Mouse (Mus musculus): ENCODE results near the gene Klhl5.
A peak's percentile ranks its signal among the peaks of the same experiment; 100 is the strongest.
"Not testable (repeated sequence)": the region's sequence is repeated elsewhere in the genome, so short reads cannot be mapped to it uniquely, and the experiment has no call there.

Klhl5 gene

GRCm38 (mm10) chr5:65096805-65097204 lies 10.5 kb upstream of the Klhl5 start:
- DNase-seq (ENCODE audit: low read depth, low spot score) = no peak

- DNase-seq (ENCODE audit: low read depth, low spot score) = no peak
Observed at GRCm38 (mm10) chr5:65097457-65097856, 9.9 kb upstream of the Klhl5 start.

GRCm38 (mm10) chr5:65100002-65100401 lies 7.3 kb upstream of the Klhl5 start:
- no peak for DNase-seq (ENCODE audit: low read depth, low spot score)

- DNase-seq (ENCODE audit: low read depth, low spot score) = no peak
Observed at GRCm38 (mm10) chr5:65101209-65101608, 6.1 kb upstream of the Klhl5 start.

- DNase-seq (ENCODE audit: low read depth, low spot score) = no peak
Observed at GRCm38 (mm10) chr5:65101621-65102020, 5.7 kb upstream of the Klhl5 start.

- DNase-seq (ENCODE audit: low read depth, low spot score) = no peak
Observed at GRCm38 (mm10) chr5:65102026-65102640, 5.2 kb upstream of the Klhl5 start.

- no peak for DNase-seq (ENCODE audit: low read depth, low spot score)
Observed at GRCm38 (mm10) chr5:65102641-65103042, 4.7 kb upstream of the Klhl5 start.

- peak; percentile 14 for DNase-seq (ENCODE audit: low read depth, low spot score)
Observed at GRCm38 (mm10) chr5:65107773-65108432, 564 bp downstream of the Klhl5 start.

GRCm38 (mm10) chr5:65112225-65112624 lies 4.9 kb downstream of the Klhl5 start:
- not testable (repeated sequence) for DNase-seq (ENCODE audit: low read depth, low spot score)

GRCm38 (mm10) chr5:65113323-65113722 lies 6.0 kb downstream of the Klhl5 start:
- DNase-seq (ENCODE audit: low read depth, low spot score) = no peak

- no peak for DNase-seq (ENCODE audit: low read depth, low spot score)
Observed at GRCm38 (mm10) chr5:65116789-65117188, 9.4 kb downstream of the Klhl5 start.

- no peak for DNase-seq (ENCODE audit: low read depth, low spot score)
Observed at GRCm38 (mm10) chr5:65119495-65119894, 12.2 kb downstream of the Klhl5 start.

GRCm38 (mm10) chr5:65119918-65120317 lies 12.6 kb downstream of the Klhl5 start:
- no peak for DNase-seq (ENCODE audit: low read depth, low spot score)

- DNase-seq (ENCODE audit: low read depth, low spot score) = no peak
Observed at GRCm38 (mm10) chr5:65122616-65123015, 15.3 kb downstream of the Klhl5 start.

GRCm38 (mm10) chr5:65126137-65126536 lies 18.8 kb downstream of the Klhl5 start:
- DNase-seq (ENCODE audit: low read depth, low spot score) = no peak

- DNase-seq (ENCODE audit: low read depth, low spot score) = no peak
Observed at GRCm38 (mm10) chr5:65128481-65128880, 21.1 kb downstream of the Klhl5 start.

GRCm38 (mm10) chr5:65130528-65131210 lies 23.3 kb downstream of the Klhl5 start:
- DNase-seq (ENCODE audit: low read depth, low spot score) = peak; percentile 35

- DNase-seq (ENCODE audit: low read depth, low spot score) = peak; percentile 24
Observed at GRCm38 (mm10) chr5:65131211-65131879, 24.0 kb downstream of the Klhl5 start.

- no peak for DNase-seq (ENCODE audit: low read depth, low spot score)
Observed at GRCm38 (mm10) chr5:65136159-65136558, 28.8 kb downstream of the Klhl5 start.

- DNase-seq (ENCODE audit: low read depth, low spot score) = no peak
Observed at GRCm38 (mm10) chr5:65137073-65137472, 29.7 kb downstream of the Klhl5 start.

- no peak for DNase-seq (ENCODE audit: low read depth, low spot score)
Observed at GRCm38 (mm10) chr5:65141242-65141641, 33.9 kb downstream of the Klhl5 start.

GRCm38 (mm10) chr5:65142247-65142646 lies 34.9 kb downstream of the Klhl5 start:
- no peak for DNase-seq (ENCODE audit: low read depth, low spot score)
